Mouse (Mus musculus) liver, embryonic 11.5 days (tissue): ENCODE results near the gene Rere. TPM values are rescaled to one million over a fixed set of nuclear protein-coding genes. Genes with fewer than 3 reads are reported as not detected.
A peak's percentile ranks its signal among the peaks of the same experiment; 100 is the strongest.

Source experiments
- ATAC-seq: fragments of 200-750 bp; cut with Nextera tagmentation; replicated peaks from 2 replicates; pipeline ENCODE4 v1.8.0; 2017; ENCODE audit warnings: moderate number of reproducible peaks, mild to moderate bottlenecking, moderate TSS enrichment, moderate library complexity; ENCODE audit not compliant: low FRiP score
- DNase-seq: peaks from one replicate; pipeline ENCODE4 v3.0.0-alpha.2; 2017; ENCODE audit warnings: low spot score
- H3K27ac ChIP-seq: fragments of 300-500 bp; sonication (generic); 2 replicates; pipeline ENCODE4 v1.5.1; 2014; ENCODE audit warnings: mild to moderate bottlenecking, low read depth, low read length, control low read depth
- H3K27me3 ChIP-seq: fragments of 300-500 bp; sonication (generic); replicated peaks from 2 replicates; pipeline ENCODE4 v1.6.1; 2014; ENCODE audit warnings: low read length, mixed read lengths; ENCODE audit not compliant: control insufficient read depth, insufficient read depth
- H3K36me3 ChIP-seq: fragments of 300-500 bp; sonication (generic); 2 replicates; pipeline ENCODE4 v1.6.1; 2014; ENCODE audit warnings: mild to moderate bottlenecking, low read length, moderate library complexity, mixed read lengths; ENCODE audit not compliant: control insufficient read depth, insufficient read depth
- H3K4me1 ChIP-seq: fragments of 300-500 bp; sonication (generic); replicated peaks from 2 replicates; pipeline ENCODE4 v1.6.1; 2014; ENCODE audit warnings: low read length, mixed read lengths; ENCODE audit not compliant: control insufficient read depth, insufficient read depth
- H3K4me2 ChIP-seq: fragments of 300-500 bp; sonication (generic); 2 replicates; pipeline ENCODE4 v1.6.1; 2014; ENCODE audit warnings: mild to moderate bottlenecking, control low read depth, moderate library complexity
- H3K4me3 ChIP-seq: fragments of 300-500 bp; sonication (generic); 2 replicates; pipeline ENCODE4 v1.5.1; 2014; ENCODE audit warnings: low read depth, low read length, control low read depth
- H3K9ac ChIP-seq: fragments of 300-500 bp; sonication (generic); 2 replicates; pipeline ENCODE4 v1.6.1; 2014; ENCODE audit warnings: low read depth, low read length, control low read depth
- H3K9me3 ChIP-seq: fragments of 300-500 bp; sonication (generic); 2 replicates; pipeline ENCODE4 v1.6.1; 2016; ENCODE audit warnings: low read length, inconsistent platforms, mixed read lengths; ENCODE audit not compliant: control insufficient read depth
- WGBS: fragments of 180-500 bp; shearing (Covaris S2); extraction: QIAGEN DNeasy Blood & Tissue Kit; methylation state at CpG from one replicate; pipeline ENCODE4 v1.1.7; 2014; 5-methylcytosine and 5-hydroxymethylcytosine counted together
- polyA plus RNA-seq: library from polyadenylated mRNA; unstranded; fragments of >200 nt; fragmentation: Nextera tagmentation; extraction: Ambion mirVana; gene quantifications from 2 replicates; pipeline ENCODE4 v1.2.1, GENCODE M21; 2014

Rere gene
- polyA plus RNA-seq, 1 experiment from 2014 or later, result 23.3 TPM

DNA sequence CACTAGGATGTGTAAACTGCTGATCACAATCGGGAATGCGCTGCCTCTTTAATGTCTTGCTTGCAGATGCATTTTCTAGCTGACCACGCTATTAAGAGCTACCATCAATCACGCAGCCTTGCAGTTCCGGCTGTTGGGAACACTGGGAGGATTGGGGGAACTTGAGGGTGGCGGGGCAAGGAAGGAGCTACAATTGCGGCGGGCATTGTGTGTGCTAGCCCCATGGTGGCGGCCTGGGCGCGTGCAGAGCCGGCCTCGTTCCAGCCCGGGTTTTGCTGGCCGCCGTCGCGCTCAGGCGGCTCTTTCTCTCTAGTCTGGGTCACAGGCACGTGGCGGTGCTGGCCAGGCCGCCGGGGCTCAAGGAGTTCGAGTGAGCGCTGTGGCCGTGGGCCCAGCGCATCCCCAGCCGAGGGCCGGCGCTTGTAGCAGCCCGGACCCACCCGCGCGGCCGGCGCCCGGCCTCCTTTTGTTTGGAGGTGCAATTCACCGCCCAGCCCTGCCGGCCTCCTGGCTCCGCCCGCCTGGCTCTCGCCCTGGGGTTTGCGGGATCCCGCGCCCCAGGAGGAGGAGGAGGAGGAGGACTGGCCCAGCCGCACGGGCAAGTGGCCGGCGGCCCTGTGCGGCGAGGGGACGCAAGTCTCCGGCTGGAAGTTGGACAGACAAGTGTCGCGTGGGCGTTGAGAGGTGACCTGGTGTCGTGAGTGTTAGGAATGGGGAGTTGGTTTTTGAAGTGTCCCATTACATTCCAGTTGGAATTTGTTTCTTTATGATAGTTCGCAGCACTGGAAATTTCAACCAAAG is 90.3 kb downstream of the Rere start:
- DNase-seq (peak; percentile 87), ATAC-seq (peak; percentile 78)
- peaks cover 45% of the 10 kb centered on the region for H3K4me1 ChIP-seq

DNA sequence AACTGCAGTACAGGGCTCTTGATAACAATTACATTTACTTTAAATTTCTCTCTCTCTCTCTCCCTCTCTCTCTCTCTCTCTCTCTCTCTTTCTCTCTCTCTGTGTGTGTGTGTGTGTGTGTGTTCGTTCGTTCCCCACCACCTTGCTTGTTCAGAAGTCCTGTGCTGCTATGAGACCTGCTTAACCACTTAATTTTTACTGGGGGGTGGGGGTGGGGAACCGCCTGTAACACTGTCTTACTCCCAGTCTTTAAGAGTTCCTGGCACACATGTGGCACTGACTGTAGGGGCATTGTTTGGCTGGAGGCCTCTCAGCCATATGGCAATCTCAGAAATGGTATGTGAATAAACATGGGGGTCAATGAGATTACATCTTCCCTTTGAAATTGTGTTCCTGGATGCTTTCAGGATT is 91.2 kb downstream of the Rere start:
- no peak for DNase-seq
- ATAC-seq, result no peak
- Histone ChIP-seq H3K4me1 (peaks cover 46% of the 10 kb centered on the region), H3K4me3 (peak overlapping the region; percentile 57), H3K27ac (peak overlapping the region; percentile 66; the same call in 1 of the 2 replicates), H3K36me3 (no peaks in the 10 kb centered on the region), H3K4me2 (peak overlapping the region; percentile 68), H3K9me3 (no peaks in the 10 kb centered on the region), H3K27me3 (no peaks in the 10 kb centered on the region), H3K9ac (peak overlapping the region; percentile 58)
- WGBS, result 3% methylated on average over 3 of the region's 3 CpGs

More for the DNA sequence above, 90.3 kb downstream of the Rere start:
- Histone ChIP-seq H3K9me3 (no peaks in the 10 kb centered on the region), H3K27me3 (no peaks in the 10 kb centered on the region), H3K36me3 (no peaks in the 10 kb centered on the region), H3K4me3 (peak overlapping the region; percentile 57), H3K4me2 (peak overlapping the region; percentile 68), H3K9ac (peak overlapping the region; percentile 58), H3K27ac (peak overlapping the region; percentile 66)
- under 1% methylated on average over 58 of the region's 58 CpGs for WGBS

DNA sequence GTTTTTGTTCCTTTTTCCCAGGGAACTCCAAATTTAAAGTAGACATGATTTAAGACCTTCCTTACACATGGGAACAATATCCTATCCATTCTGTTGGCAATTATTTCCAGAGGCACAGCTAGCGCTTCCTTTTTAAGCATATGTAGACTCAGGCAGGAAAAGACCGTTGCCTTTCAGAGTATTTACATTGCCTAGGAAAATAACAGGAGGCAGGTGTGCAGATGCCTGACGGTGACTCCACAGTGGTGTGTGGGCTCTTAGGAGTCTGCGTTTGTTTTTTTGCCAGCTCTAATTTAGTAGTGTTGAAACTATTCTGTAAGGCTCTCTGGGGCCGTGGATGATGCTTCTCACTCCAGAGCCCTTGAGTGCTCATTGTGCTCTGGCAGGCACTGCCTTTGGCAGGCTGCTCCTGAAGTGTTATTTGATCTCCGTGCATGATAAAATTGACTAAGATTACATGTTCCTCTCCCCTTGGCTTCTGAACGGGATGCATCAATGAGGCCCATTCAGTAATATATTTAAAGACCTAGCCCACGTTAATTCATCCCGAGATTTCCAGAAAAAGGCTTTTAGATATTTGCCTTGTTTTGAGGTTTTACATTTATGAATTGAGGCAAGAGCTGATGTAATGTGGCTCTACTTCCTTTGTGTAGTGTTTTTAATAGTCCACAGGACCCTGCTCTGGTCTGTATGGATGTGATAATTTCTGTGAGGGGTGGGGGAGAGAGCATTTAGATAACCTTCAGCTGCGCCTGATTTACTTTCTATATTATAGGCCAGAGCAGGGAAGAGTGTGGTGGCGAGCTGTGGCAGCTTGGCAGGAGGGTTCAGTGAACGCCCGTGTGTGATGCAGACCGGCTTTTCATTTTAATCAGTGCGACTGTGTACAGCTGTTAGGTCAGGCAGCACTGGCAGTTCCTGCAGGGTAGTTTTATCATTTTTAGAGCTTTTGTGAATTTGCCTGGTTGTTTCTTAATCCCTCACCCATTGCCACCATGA is 92.0 kb downstream of the Rere start:
- DNase-seq, result peak; percentile 29
- no peaks in the 10 kb centered on the region for H3K27me3 ChIP-seq
- peak; percentile 65 for ATAC-seq
- H3K4me3 ChIP-seq, result peak overlapping the region; percentile 57
- peak overlapping the region; percentile 37; the same call in 1 of the 2 replicates for H3K9ac ChIP-seq
- H3K9me3 ChIP-seq, result no peaks in the 10 kb centered on the region
- H3K4me2 ChIP-seq, result peak overlapping the region; percentile 68
- no peaks in the 10 kb centered on the region for H3K36me3 ChIP-seq
- H3K4me1 ChIP-seq, result peaks cover 51% of the 10 kb centered on the region
- 11% methylated on average over 15 of the region's 15 CpGs for WGBS
- peak overlapping the region; percentile 54 for H3K27ac ChIP-seq

DNA sequence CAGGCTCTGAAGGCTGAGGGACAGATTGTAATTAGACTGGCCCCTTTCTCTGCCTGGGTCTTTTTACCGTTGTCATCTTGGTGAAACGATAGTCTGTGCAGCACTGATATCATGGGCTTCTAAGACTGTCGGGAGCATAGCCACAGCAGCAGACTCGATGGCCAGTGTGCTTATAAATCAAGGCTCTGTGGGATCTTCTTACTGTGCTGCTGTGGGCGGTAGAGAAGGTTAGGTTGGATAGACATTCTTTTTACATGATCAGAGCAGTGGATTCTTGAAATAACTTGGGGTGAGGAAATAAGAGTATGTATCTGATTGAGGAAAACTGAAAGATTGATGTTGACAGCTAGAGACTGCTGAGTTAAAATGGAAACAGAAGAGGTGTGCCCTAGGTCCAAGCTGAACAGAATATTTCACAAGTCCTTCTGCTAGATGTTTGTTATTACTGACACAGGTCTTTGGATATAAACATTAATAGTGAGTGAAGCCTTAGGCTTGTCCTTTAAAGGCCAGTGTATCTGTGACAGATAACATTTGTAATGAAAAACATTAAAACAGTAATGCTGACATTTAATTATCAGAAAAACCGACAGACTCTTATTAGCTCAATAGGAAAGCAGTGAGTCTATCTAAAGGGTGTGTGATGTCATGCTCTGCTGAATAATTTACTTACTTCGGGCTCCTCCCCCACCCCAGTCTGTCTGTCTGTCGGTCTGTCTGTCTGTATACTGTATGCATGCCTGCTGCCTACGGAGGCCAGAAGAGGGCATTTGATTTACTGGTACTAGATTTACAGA is 93.4 kb downstream of the Rere start:
- Histone ChIP-seq H3K4me3 (no peak overlapping the region), H3K9me3 (no peaks in the 10 kb centered on the region), H3K27me3 (no peaks in the 10 kb centered on the region), H3K4me1 (peaks cover 63% of the 10 kb centered on the region), H3K36me3 (no peaks in the 10 kb centered on the region), H3K9ac (no peak overlapping the region), H3K27ac (no peak overlapping the region), H3K4me2 (peak overlapping the region; percentile 28)
- DNase-seq (no peak), ATAC-seq (no peak)
- 33% methylated on average over 9 of the region's 9 CpGs for WGBS

DNA sequence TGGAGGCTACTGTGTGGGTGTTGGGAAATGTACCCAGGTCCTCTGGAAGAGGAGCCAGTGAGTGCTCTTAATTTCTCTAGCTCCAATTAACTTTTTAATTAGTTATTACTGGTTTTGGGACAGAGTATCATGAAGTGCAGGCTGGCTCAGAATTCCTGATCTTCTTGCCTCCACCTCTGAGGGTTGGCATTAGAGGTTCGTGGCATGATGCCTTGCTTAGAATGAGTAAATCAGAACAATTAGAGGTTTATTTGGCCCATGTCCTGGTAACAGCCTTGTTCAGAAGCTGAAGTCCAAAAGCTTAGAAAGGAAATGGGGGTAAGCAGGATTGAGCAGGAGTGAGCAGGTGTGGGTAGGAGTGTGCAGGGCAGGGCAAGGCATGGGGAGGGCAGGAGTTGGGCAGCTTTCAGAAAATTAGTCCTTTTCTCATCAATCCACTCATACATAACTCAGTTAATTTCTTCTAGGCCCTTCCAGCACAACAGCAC is 94.0 kb downstream of the Rere start:
- Histone ChIP-seq H3K36me3 (no peaks in the 10 kb centered on the region), H3K4me3 (no peak overlapping the region), H3K27ac (no peak overlapping the region), H3K9ac (no peak overlapping the region), H3K4me2 (no peak overlapping the region), H3K9me3 (no peaks in the 10 kb centered on the region), H3K4me1 (peaks cover 64% of the 10 kb centered on the region), H3K27me3 (no peaks in the 10 kb centered on the region)
- ATAC-seq, result no peak
- DNase-seq, result no peak
- 82% methylated on average over 1 of the region's 1 CpGs for WGBS

DNA sequence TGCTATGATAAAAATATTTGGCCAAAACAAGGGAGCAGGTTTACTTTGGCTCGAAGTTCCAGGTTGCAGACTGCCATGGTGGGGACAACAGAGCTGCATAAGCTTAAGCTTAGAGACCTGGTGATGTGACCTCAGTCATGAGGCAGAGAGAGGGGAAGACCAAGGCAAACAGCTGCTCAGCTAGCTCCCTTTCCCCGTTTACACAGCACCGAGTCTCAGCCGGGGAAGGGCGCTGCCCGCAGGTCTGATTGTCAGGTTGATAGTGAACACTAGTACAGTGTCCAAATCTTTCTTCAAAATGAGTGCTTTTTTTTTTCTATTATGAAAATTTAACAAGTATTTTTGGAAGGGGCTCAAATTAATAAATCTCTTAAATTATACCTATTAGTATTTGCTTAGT is 97.9 kb downstream of the Rere start:
- no peak overlapping the region for H3K9ac ChIP-seq
- peaks cover 45% of the 10 kb centered on the region for H3K4me1 ChIP-seq
- DNase-seq, result no peak
- H3K27me3 ChIP-seq, result no peaks in the 10 kb centered on the region
- no peak overlapping the region for H3K4me3 ChIP-seq
- H3K9me3 ChIP-seq, result no peaks in the 10 kb centered on the region
- no peak overlapping the region for H3K4me2 ChIP-seq
- no peak overlapping the region for H3K27ac ChIP-seq
- no peak for ATAC-seq
- no peaks in the 10 kb centered on the region for H3K36me3 ChIP-seq
- 66% methylated on average over 6 of the region's 6 CpGs for WGBS

DNA sequence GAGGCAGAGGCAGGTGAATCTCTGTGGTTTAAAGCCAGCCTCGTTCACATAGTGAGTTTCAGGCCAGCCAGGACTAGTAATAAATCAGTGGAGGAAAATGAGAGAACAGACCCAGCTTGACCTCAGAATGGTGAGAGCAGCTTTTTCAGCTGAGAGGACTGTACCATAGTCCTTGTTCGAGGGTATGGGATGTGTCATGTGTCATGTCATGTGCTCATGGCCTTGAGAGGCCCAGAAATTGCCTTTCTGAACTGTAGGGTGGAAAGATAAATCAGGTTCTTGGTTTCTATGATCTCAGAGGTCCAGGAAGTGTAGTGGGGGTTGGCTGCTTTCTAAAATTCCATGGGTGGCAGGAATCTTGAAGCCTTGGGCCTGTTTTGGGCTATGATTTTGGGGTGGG is 98.3 kb downstream of the Rere start:
- peaks cover 41% of the 10 kb centered on the region for H3K4me1 ChIP-seq
- no peak overlapping the region for H3K4me2 ChIP-seq
- no peaks in the 10 kb centered on the region for H3K9me3 ChIP-seq
- 44% methylated on average over 2 of the region's 2 CpGs for WGBS
- no peaks in the 10 kb centered on the region for H3K36me3 ChIP-seq
- no peaks in the 10 kb centered on the region for H3K27me3 ChIP-seq
- DNase-seq (peak; percentile 17), ATAC-seq (no peak)
- no peak overlapping the region for H3K4me3 ChIP-seq
- no peak overlapping the region for H3K9ac ChIP-seq
- no peak overlapping the region for H3K27ac ChIP-seq

GRCm38 (mm10) chr4:150380273-150380672 is 98.8 kb downstream of the Rere start:
- H3K4me3 ChIP-seq, result no peak overlapping the region
- H3K27ac ChIP-seq, result no peak overlapping the region
- H3K36me3 ChIP-seq, result no peaks in the 10 kb centered on the region
- DNase-seq, result no peak
- no peak for ATAC-seq
- 78% methylated on average over 5 of the region's 5 CpGs for WGBS
- H3K4me1 ChIP-seq, result peaks cover 36% of the 10 kb centered on the region
- no peaks in the 10 kb centered on the region for H3K27me3 ChIP-seq
- H3K9ac ChIP-seq, result no peak overlapping the region
- H3K9me3 ChIP-seq, result no peaks in the 10 kb centered on the region
- H3K4me2 ChIP-seq, result no peak overlapping the region
